Mouse (Mus musculus): ENCODE results near the gene Slc5a11.

The Slc5a11 gene

GRCm38 (mm10) chr7:123215138-123215537 is 558 bp downstream of the Slc5a11 start:
- DNase-seq = no peak

GRCm38 (mm10) chr7:123217448-123218354 is 3.1 kb downstream of the Slc5a11 start:
- no peak for DNase-seq

- no peak for DNase-seq
These were observed 4.0 kb downstream of the Slc5a11 start for GRCm38 (mm10) chr7:123218620-123219019.

GRCm38 (mm10) chr7:123219781-123220632 is 5.4 kb downstream of the Slc5a11 start:
- no peak for DNase-seq

- DNase-seq = no peak
These were observed 6.0 kb downstream of the Slc5a11 start for GRCm38 (mm10) chr7:123220633-123220942.

- no peak for DNase-seq
These were observed 9.5 kb downstream of the Slc5a11 start for GRCm38 (mm10) chr7:123224076-123224475.

- no peak for DNase-seq
These were observed 10.6 kb downstream of the Slc5a11 start for GRCm38 (mm10) chr7:123225159-123225558.

GRCm38 (mm10) chr7:123235449-123235848 is 20.9 kb downstream of the Slc5a11 start:
- DNase-seq = no peak

- no peak for DNase-seq
These were observed 24.0 kb downstream of the Slc5a11 start for GRCm38 (mm10) chr7:123238621-123239020.

GRCm38 (mm10) chr7:123240064-123240463 is 25.5 kb downstream of the Slc5a11 start:
- DNase-seq = no peak

- DNase-seq = no peak
These were observed 27.7 kb downstream of the Slc5a11 start for GRCm38 (mm10) chr7:123242241-123242640.

- DNase-seq = no peak
These were observed 30.3 kb downstream of the Slc5a11 start for GRCm38 (mm10) chr7:123244833-123245232.

- no peak for DNase-seq
These were observed 32.0 kb downstream of the Slc5a11 start for GRCm38 (mm10) chr7:123246504-123247084.

- DNase-seq = no peak
These were observed 33.6 kb downstream of the Slc5a11 start for GRCm38 (mm10) chr7:123248166-123248565.

GRCm38 (mm10) chr7:123251343-123251742 is 36.8 kb downstream of the Slc5a11 start:
- no peak for DNase-seq

GRCm38 (mm10) chr7:123253396-123253795 is 38.8 kb downstream of the Slc5a11 start:
- no peak for DNase-seq

- no peak for DNase-seq
These were observed 39.8 kb downstream of the Slc5a11 start for GRCm38 (mm10) chr7:123254196-123254970.

GRCm38 (mm10) chr7:123258103-123258502 is 43.5 kb downstream of the Slc5a11 start:
- no peak for DNase-seq

GRCm38 (mm10) chr7:123273056-123273455 is 58.5 kb downstream of the Slc5a11 start:
- no peak for DNase-seq

- no peak for DNase-seq
These were observed 62.0 kb downstream of the Slc5a11 start for GRCm38 (mm10) chr7:123276568-123276967.

- no peak for DNase-seq
These were observed 65.2 kb downstream of the Slc5a11 start for GRCm38 (mm10) chr7:123279797-123280196.

- no peak for DNase-seq
These were observed 69.2 kb downstream of the Slc5a11 start for GRCm38 (mm10) chr7:123283826-123284225.

- no peak for DNase-seq
These were observed 71.3 kb downstream of the Slc5a11 start for GRCm38 (mm10) chr7:123285896-123286295.
